Mouse (Mus musculus): Measurements from ENCODE around the gene Gm21425. TPM values are rescaled to one million over a fixed set of nuclear protein-coding genes. Genes with fewer than 3 reads are reported as not detected.

The Gm21425 gene
- polyA plus RNA-seq (2015; fragmentation: Nextera tagmentation; extraction: Ambion mirVana), result not detected in 2 replicates

DNA sequence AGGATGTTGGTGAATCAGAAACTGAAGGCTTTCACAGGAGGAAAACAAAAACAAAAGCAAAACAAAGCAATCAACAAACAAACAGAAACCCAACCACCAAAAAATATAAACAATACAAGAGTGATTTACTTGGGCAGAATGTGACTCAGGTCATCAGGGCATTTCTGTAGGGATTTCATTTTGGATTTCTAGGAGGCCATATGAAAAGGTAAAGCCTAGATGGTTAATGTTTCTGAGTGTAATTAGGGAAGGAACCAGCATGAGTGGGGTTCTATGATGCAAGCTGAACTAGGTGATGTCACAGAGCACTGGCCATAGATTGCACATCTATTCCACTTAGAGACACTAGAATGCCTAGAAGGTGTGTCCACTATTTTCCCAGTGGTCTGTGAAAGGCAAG, at the start of gene Gm21425:
Gm21425 (plus strand) TSS at position 301 of the 400 bp plus-strand sequence.

GRCm38 (mm10) chrY:13133392-13133791, 28.4 kb upstream of the Gm21425 start, which contains the start of gene Gm21891:
Gene Gm21891 (minus strand): TSS chrY:13133492.

Other genes starting within 250 kb of the Gm21425 start
- not detected in 2 replicates for gene Gm20807, start 119.1 kb upstream of the Gm21425 start, polyA plus RNA-seq (2015; fragmentation: Nextera tagmentation; extraction: Ambion mirVana)
- not detected in 2 replicates for gene Gm21891, start 28.5 kb upstream of the Gm21425 start, polyA plus RNA-seq (2015; fragmentation: Nextera tagmentation; extraction: Ambion mirVana)
- not detected in 2 replicates for gene Gm21828, start 62.0 kb downstream of the Gm21425 start, polyA plus RNA-seq (2015; fragmentation: Nextera tagmentation; extraction: Ambion mirVana)
- gene Gm21440, start 90.4 kb downstream of the Gm21425 start, polyA plus RNA-seq (2015; fragmentation: Nextera tagmentation; extraction: Ambion mirVana), result not detected in 2 replicates
- not detected in 2 replicates for gene Gm21454, start 90.5 kb downstream of the Gm21425 start, polyA plus RNA-seq (2015; fragmentation: Nextera tagmentation; extraction: Ambion mirVana)
- gene Gm21725, start 187.1 kb downstream of the Gm21425 start, polyA plus RNA-seq (2015; fragmentation: Nextera tagmentation; extraction: Ambion mirVana), result not detected in 2 replicates

Data from urinary bladder, postnatal 0 days (tissue).